Mouse (Mus musculus): Measurements from ENCODE around the gene Fyn.

The Fyn gene

DNA sequence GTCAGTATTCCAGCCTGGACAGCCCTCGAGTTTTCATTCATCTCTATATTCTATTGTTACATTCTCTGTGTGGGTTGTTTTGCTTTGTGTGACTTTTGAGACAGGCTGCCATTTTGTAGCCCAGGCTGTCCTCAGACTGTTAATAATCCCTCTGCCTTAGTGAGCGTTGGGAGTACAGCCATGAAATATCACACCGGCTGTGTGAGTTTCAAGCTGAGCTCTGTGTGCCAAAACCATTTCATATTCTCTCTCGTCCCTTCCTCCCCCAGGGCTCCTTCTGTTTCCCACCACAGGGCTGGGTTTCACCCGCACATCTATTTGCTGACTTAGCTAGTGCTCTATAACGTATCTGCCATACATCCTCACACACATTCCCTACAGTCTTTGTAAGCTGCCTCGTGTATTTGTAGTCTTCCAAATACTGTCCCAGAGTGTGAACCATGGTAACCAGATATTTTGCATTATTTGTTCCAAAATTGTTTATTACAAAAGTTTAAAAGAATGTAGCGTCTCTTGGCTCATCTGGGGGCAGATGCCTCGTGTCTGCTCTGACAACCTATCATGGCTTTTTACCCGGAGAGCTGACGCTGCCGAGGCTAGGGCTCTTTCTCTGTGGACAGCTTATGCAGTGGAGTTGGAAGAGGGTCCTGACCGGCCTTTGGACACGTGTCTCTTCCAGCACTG, 144.1 kb downstream of the Fyn start:
- peak in 1 of 2 experiments; percentile 30 for DNase-seq

DNA sequence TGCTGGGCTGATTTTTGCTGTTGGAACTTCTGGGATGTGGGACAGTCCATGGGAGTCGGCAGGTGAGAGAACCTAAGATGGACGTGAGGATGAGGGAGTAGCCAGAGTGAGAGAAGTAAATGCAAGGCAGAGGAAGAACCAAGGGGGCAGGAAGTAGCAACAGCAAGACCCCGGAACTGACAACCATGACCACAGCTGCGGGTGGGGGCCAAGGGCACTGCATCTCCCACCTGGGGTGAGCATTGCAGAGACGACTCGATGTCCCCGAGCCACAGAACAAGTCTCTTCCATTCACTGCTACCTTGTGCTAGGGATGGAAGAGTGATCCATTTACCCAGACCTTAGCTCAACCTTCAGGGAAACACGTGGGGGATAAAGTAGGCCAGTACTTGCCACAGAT, 146.3 kb downstream of the Fyn start:
- DNase-seq, result no peak

DNA sequence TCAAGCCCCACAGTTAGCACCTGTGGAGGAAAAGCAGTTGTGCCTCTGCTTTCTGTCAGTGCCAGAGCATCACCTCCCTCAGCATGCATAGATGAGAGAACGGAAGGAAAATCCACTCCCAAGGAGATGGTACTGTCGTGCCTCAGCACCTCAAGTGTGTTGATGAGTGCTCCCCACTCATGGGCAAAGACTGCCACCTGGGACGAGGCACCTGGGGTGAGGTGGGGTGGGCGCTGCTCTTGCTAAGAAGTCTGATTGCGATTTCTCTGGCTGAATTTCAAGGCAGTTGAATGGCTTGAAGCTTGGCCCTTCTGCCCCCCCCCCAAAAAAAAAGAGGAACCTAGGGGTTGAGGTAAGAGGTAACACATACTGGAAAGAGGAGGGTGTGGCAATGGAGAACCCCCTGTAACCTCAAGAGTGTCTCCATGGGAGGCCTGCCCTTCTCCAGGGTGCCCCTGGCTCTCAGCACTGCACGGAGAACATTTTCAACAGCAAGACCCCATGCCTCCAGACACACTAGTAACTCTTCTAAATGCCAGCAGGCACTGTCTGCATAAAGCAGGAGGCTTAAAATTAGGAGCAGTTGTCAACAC, 148.0 kb downstream of the Fyn start:
- no peak for DNase-seq

DNA sequence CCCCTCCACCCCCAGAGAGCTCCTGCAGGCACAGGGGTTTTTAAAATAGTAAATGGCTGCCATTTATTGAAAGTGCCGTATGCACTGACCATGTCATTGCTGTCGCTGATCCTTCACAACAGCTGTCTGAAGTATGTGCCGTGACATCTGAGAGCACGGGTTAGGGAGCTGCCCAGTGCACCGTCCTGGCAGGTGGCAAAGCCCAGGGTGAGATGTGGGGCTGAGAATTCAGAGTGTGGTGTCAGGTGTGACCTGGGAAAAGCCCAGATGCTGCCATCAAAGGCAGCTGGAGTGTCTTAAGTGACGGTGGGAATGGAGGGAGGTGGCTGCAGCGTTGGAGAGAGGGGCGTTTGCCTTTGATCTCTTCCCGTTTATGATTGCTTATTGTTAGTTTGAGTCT, 148.7 kb downstream of the Fyn start:
- DNase-seq, result no peak

DNA sequence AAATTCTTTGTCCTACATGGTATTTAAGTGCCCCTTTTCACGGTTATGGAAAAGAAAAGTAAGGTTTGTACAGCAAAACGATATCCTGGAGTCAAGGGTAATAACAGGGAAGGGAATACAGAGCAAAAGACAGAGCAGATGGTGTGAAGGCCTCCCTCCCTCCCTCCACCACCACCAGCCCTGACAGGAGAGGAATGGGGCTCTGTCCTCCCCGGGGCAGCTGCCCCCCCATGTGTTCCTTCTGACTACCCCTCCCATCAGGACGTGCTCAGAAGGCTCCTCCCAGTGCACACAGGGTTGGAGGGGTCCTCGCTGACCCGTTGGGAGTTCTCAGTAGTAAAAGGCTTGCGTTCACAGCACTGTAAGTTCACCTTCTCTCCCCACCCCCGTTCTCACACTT, 149.6 kb downstream of the Fyn start:
- DNase-seq, result peak; percentile 55 to 65

DNA sequence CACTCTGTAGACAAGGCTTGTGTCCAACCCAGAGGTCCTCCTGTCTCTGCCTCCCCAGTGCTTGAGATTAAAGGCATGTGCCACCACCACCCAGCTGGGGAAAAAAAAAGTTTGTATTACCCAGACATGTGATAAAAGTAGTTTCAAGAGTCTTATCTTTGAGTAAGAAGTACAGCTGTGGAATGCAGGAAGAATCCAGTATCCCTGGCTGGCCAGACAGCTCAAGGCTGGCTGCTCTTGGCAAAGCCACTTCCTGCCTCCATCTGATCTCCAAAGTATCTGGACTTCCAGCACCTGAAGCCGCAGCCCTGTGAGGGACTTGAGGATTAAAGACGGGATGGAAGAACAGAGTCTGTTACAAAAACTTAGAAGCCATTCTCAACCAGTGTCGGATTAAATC, 150.2 kb downstream of the Fyn start:
- peak in 1 of 2 experiments; percentile 38 for DNase-seq

DNA sequence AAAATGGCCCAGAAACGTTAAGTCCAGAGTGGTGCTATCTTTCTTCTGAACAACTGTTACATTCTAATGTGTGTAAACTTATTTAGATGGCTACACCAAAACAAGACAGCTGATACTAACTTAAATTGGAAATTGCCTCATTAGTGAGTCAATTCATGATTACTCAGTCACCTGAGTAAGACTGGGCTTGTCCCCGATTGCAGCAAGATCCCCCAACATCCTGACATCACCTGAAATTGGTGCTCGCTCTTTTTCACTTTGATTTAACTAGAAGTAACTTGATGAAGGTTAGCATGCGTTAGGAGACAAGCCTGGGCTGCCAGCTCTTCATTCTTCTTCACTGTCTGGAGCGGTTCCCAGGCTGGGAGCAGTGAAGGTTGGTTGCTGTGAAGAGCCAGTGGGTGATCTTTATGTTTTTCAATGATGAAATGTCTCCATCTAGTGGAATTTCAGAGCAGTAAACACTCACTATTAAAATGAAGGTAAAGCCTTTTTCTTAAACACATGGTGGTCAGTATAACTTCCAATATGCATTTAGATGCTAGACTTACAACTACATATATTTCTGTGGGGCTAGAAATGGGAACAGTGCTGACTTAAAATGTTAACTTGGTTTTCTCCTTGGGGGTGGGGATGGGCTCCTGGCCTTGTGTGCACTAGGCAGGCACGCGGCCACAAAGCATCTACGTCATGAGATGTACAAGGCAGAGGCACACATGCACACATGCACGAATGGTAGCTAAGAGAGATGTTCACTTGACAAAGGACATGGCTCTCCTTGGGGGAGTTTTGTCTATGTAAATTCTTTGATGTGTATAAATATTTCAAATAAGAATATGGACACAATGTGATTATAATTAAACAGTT, 151.7 kb downstream of the Fyn start:
- peak; percentile 76 to 87 for DNase-seq

DNA sequence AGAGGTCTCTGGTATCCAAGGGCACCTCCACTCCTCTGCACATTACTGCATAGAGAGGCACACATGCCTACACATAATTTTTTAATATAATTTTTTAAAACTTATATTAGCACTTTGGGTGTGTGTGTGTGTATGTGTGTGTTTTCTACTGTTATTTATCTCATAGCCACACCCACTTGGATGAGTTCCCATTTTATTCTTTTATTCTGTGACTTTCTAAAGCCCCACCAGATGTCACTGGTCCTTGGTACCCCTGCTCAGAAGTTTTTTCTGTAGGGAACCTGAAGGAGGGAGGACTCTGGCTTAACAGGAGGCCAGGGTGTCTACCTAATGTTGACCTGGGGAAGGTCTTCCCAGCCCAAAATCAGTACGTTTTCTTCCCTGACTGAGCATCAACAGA, 152.7 kb downstream of the Fyn start:
- no peak for DNase-seq

DNA sequence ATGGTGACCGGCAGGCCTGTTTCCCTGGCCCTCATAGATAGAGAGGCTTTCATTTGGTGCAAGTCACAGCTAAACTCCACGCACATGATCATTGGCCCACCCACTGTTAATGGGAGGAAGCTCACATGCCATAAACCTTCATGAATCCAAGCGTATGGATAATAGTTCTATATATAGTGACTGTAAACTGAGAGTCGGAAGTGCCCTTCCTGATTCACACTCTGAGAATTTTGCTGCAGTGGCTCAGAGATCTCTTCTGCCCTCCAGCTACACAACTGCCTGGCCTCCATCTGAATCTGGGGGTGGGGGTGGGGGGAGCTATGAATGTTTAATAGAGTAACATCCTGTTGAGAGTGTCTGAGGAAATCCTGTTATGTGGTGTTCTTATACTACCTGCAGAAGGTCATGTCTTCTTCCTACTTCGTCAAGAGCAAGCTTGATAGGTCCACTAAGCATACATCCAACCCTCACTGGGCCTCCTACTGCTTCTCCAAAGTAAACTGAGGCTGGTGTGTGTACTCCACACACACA, 153.3 kb downstream of the Fyn start:
- no peak for DNase-seq

DNA sequence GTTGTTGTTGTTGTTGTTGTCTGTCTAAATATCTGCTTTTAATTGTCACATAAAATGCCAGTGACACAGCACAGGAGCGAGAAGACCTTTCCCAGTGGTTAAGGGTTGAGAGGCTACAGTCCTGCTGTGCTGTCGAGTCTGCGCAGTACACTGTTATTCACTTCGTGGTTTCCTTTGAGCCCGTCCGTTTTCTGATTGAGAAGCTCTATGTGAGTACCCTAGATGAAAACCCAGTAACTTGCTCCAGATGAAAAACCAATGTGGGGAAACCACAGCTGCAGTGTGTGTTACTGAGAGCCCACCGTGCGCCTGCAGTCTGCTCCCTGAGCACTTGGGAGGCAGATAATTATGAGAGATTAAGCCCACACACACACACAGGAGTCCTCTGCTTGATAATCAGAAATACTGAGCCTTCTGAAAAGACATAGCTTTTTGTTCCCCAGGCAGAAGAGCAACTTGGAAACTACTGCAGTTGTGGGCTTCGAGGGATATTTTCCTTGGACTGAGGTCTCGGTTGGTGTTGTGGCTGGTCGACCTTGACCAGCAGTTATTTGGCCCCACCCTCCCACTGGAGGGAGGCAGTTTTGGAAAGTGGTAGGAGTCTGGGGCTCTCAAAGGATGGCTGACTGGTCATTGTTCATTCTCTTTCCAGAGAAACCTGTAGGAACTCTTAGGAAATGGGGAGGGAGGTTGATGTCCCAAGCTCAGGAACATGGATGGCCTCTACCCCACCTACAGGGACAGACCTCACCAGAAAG, 154.4 kb downstream of the Fyn start:
- no peak for DNase-seq

DNA sequence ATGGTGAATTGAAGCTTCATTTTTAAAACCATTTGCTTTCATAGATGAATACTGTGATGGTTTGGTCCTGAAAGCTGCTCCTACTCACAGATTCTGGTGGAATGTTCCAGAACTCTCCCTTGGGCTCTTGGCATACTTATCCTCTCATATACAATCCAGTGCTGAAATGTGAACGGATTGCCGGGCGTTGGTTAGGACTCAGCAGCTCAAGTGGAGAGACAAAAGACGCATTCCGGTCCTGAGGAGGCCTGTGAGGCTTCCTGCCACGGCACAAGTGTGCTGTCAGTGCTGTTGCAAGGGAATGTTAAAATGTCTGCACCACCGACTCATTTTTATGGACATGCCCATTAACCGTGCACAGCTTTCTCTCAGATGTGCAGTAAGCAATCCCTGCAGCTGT, 155.7 kb downstream of the Fyn start:
- DNase-seq, result no peak

DNA sequence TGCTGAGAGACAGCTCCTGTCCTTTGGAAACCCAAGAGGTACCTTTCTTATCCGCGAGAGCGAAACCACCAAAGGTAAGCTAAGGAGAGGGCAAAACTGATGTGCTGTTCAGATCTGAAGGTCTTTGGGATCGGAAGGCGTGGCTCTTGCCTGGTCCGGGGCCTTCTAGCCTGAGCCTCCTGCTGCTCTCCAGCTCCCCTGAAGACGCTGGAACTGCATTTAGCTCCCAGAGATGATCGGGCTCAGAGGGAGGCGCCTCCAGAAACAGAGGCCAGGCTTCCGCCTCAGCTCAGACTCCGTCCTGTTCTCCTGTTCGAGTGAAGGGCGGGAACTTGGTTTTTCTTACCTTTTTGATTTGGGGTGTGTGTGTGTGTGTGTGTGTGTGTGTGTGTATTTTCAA, 156.8 kb downstream of the Fyn start:
- DNase-seq, result no peak

DNA sequence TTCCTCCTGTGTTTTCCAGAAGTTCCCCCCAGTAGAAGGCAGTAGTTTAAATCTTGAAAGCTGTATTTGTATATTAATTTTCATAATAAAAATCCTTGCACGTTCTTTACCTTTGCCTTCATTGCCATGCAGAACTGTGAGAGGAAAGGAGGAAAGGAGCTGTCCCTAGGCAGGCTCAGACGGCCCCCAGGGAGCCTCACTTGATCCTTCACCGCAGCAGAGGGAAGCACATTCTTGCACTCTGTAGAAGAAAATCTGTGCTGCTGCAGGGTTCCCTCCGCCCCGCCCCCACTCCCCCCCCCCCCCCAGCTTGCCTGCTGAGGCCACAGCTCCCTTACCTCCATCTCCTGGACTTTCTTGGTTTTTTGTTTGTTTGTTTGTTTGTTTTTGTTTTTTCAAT, 158.5 kb downstream of the Fyn start:
- DNase-seq, result no peak

DNA sequence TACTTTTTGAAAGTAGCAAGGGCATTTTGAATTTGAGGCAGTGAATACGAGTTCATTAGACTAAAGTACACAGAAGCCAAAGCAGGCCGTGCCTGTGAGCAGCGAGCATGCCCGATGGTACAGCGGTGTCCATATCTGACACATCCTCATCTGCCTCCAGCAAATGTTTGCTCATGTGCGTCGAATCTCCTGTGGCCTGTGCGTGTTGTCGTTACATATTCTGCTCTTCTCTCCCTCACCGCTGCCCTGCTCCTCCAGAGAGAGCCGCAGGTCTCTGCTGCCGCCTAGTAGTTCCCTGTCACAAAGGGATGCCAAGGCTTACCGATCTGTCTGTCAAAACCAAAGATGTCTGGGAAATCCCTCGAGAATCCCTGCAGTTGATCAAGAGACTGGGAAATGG, 160.5 kb downstream of the Fyn start:
- no peak for DNase-seq

DNA sequence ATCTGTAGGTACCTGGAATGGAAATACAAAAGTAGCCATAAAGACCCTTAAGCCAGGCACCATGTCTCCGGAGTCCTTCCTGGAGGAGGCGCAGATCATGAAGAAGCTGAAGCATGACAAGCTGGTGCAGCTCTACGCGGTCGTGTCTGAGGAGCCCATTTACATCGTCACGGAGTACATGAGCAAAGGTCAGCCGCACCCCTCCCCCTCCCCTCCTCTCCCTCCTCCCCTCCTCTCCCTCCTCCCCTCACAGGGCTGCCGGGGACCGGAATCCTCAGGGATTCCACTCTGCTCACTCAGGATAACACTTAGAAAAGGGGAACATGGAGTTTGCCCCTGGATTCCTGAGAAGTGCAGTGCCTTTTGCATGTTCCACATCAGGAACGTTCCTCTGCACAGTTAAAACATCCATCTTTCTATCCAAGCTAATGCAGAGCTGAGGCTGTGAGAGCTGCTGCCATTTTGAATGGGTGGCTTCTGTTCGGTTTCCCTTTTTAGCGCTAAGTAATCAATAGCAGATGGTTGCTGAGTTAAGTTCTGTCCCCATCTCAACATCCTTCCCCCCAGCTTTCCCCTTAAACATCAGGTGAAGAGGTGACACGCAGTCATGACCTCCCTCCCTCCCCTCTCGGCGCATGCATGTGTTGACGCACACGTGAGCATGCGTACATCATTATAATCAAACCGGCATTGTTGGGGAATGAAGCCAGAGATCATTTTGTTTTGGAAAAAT, 163.5 kb downstream of the Fyn start:
- no peak for DNase-seq

DNA sequence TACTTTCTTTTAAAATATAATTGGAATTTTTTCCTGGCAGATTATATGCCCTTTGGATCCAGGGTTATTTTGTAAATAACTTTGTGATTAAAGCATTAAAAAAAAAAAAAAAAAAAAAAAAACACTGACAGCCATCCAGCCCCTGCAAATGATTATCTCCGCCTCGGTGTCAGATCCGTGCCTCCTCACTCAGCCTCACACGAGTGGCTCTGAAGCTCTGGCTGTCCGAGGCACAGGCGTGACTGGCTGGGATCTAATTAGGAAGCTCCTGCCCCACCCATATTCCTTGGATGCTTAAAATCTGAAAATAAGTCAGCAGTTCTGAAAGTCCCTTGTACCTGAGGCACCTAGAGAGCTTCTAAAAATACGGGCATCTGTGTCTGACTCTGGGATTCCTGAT, 164.2 kb downstream of the Fyn start:
- DNase-seq, result no peak

DNA sequence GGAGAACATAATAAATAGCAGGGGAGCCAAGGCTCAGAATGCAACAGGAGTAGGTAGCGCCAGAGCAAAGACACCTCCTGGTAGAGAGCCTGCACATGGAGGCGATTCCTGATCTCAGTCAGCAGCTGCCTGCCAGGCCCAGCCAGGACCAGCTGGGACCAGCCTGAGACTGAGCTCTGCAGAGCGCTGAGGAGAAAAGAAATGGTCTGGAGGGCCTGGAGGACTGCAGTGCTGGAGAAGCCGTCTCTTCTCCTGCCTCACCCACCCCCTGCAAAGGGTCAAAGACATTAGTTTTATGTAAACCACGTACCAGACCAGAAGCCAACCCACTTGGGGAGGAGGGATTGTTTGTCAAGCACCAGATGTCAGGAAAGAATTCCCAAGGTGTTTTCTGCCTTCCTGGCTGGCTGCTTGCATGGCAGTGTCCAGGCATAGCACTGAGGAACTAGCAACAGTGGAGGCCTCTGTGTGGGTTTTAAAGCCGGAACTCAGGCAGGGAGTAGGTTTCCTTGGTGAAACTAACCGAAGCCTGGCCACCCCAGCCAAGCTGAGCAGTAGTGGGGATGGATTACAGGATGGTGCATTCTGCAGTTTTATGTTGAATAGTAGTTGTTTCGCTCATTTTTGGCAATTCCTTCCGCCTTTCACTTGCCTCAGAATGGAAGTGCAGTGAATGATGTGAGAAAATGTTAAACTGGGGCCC, 165.8 kb downstream of the Fyn start:
- DNase-seq, result peak in 1 of 2 experiments; percentile 40

DNA sequence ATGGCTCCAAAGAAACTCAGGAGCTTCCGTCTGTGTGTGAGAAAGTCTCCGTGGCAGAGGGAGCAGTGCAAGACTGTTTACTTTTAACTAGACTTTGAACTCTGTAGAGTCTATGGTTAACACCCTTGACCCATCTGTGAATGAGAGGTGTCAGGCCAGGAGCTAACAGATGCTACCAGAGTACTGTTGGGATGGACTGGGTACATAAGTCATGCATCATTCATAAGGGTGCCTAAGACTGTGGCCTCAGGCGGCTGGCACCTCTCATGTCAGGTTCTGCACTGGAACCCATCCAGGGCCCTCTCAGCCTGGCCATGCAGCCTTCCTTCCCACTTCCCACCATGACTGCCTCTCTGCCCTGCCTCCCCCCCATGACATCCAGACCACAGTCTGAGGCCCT, 166.7 kb downstream of the Fyn start:
- DNase-seq, result peak in 1 of 2 experiments; percentile 50

DNA sequence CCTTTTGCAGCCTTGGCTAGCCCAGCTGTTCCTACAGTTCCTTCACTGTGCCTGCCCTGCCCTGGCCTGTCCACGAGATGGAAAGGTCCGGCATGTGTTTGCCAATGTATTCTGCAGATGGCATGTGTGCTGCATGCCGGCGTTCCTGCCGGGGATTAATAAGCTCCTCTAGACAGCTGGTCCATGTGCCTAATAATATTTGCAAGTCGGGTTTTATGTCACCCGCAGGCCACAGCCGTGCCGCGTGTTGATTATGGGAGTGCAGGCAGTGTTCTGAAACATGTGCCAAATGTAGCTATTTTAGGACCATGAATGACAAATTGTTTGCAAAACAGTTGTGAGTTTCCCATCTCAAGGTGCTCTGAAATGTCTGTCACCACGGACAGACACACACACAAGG, 167.6 kb downstream of the Fyn start:
- DNase-seq, result peak; percentile 57 to 65

DNA sequence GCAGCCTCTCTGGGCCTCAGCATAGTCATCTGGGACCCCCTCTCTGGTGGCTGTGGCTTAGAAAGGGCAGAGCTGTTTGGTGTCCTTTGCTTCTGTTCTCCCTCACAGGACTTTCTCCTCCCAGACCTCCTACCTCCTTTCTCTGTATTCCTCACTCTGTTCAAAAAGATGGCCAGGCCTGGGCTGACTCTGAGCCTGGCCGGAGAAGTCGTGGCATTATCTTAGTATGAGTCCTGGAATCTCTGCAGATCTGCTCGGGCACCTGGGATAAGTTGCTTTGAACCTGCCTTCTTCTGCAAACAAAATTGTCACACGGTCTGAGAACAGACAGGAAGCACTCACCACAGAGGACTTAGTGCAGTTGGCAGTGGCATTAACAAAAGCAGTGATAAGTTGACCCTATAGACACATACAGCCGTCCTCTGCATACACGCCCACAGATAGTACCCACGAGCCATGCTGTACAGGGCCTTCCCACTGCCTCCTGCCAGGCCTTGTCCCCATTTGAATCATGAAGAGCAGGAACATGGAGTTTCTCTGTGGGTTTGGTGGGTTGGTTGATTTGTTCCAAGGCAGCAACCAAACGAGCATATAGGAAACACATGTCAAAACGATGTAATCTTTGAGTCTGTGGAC, 171.5 kb downstream of the Fyn start:
- no peak for DNase-seq

DNA sequence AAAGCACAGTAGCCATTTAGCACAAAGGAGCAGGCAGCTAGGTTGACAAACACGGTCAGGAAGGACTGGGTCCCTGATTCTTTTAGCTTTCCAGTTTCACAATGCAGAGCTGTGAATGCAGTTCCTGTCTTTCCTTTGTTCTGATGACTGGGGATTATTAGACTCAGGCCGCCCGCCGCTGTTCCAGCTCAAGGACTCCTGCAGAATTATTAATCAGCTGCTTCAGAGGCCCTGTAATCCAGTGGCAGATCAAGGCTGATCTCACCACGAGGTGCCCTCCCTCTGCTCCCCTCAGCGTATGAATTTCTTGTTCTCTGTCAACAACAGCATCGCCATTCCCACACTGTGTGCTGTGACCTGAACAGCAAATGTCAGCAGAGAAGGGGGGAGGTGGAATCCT, 172.3 kb downstream of the Fyn start:
- no peak for DNase-seq

Measured in cerebellum, postnatal 25 days (tissue).